Mouse (Mus musculus) heart, adult 2 months (tissue): Measurements from ENCODE around the gene Nfkb1.

Experiments
- CTCF ChIP-seq: fragments of 200-600 bp; IDR thresholded peaks from 2 replicates; pipeline ENCODE4 v1.8.1; 2022; ENCODE audit warnings: antibody characterized with exemption, mild to moderate bottlenecking, moderate library complexity
- EP300 ChIP-seq: fragments of 200-500 bp; IDR thresholded peaks from 2 replicates; pipeline ENCODE4 v1.6.1; 2011; ENCODE audit warnings: low read depth, low read length, control low read depth; ENCODE audit not compliant: insufficient read depth

DNA sequence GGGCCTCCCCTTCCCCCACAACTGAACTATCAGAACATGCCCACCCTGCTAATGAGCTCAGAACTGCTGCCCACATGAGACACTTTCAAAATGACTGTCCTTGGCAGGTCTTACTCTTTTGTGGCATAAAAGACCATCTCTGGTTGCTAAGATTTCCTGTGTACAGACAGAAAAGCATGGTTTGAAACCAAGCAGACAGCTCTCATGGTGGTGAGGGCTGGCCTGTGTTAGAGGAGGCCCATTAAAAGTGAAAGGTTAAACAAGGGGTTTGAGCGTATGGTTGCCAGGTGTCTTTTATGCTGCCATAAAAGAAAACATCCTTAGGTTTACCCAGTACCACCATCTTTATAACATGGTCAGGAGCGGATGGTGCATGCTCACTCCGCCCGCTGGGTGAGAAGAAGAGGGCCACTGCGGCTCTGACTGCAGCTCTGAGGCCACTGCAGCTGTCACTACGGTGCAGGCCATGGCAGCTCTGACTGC, 25.5 kb downstream of the Nfkb1 start:
- TF ChIP-seq CTCF (no peak), EP300 (no peak)
